Mouse (Mus musculus) heart, embryonic 13.5 days (tissue): ENCODE data around the gene Rnaseh2b. TPM values are rescaled to one million over a fixed set of nuclear protein-coding genes. Genes with fewer than 3 reads are reported as not detected.

ENCODE experiments used
- ATAC-seq: fragments of 200-750 bp; cut with Nextera tagmentation; 2 replicates; pipeline ENCODE4 v1.8.0; 2017; ENCODE audit warnings: moderate TSS enrichment; ENCODE audit not compliant: insufficient number of reproducible peaks, low FRiP score, low TSS enrichment; ENCODE audit errors: extremely low read depth
- H3K27ac ChIP-seq: fragments of 300-500 bp; sonication (generic); replicated peaks from 2 replicates; pipeline ENCODE4 v1.5.1; 2015; ENCODE audit warnings: moderate library complexity, mild to moderate bottlenecking, inconsistent platforms
- H3K27me3 ChIP-seq: fragments of 300-500 bp; sonication (generic); replicated peaks from 2 replicates; pipeline ENCODE4 v1.6.1; 2015; ENCODE audit warnings: mild to moderate bottlenecking, inconsistent platforms
- H3K36me3 ChIP-seq: fragments of 300-500 bp; sonication (generic); 2 replicates; pipeline ENCODE4 v1.6.1; 2015; ENCODE audit warnings: mild to moderate bottlenecking, inconsistent platforms
- H3K4me1 ChIP-seq: fragments of 300-500 bp; sonication (generic); 2 replicates; pipeline ENCODE4 v1.6.1; 2015; ENCODE audit warnings: inconsistent platforms
- H3K4me2 ChIP-seq: fragments of 300-500 bp; sonication (generic); 2 replicates; pipeline ENCODE4 v1.6.1; 2015; ENCODE audit warnings: inconsistent platforms, mild to moderate bottlenecking, moderate library complexity
- H3K4me3 ChIP-seq: fragments of 300-500 bp; sonication (generic); 2 replicates; pipeline ENCODE4 v1.5.1; 2015; ENCODE audit warnings: moderate library complexity, mild to moderate bottlenecking, inconsistent platforms
- H3K9ac ChIP-seq: fragments of 300-500 bp; sonication (generic); 2 replicates; pipeline ENCODE4 v1.6.1; 2015; ENCODE audit warnings: inconsistent platforms, mild to moderate bottlenecking, moderate library complexity
- H3K9me3 ChIP-seq: fragments of 300-500 bp; sonication (generic); 2 replicates; pipeline ENCODE4 v1.6.1; 2016; ENCODE audit warnings: inconsistent platforms
- WGBS: fragments of 180-500 bp; shearing (Covaris S2); methylation state at CpG from one replicate; pipeline ENCODE4 v1.1.7; 2015; ENCODE audit warnings: mixed read lengths; 5-methylcytosine and 5-hydroxymethylcytosine counted together
- polyA plus RNA-seq: library from polyadenylated mRNA; unstranded; fragments of >200 nt; fragmentation: Nextera tagmentation; extraction: Ambion mirVana; gene quantifications from 2 replicates; pipeline ENCODE4 v1.2.1, GENCODE M21; 2015

Rnaseh2b gene
- polyA plus RNA-seq, 1 experiment from 2014 or later = 53.4 TPM

DNA sequence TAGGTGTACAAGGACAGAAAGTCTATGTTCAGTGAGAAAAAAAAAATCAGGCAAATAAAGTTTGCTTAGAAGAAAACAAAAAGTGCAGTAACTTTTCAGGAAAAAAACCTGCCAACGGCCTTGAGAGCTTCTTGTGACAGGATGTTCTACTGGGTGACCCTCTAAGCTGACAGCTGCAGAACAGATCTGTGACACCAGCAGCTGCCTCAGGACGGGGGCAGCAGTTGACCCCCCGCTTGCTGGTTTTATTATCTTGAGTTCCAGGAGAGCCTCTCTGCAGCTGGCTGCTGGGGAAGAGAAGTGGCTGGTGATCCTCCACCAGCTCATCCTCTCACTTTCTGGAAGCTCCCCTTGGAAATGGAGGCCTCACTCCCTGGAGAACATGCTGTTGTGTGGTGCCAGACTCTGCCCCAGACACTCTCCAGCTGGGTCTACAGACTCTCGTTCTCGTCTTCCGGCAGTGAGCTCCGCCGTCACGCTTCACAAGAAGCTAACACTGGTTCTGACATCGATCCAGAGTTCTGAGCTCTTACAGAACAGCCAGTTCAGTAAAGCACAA lies 33.3 kb upstream of the Rnaseh2b start:
- ATAC-seq = no peak
- H3K27ac ChIP-seq = peak overlapping the region; percentile 77
- no peak overlapping the region for H3K4me2 ChIP-seq
- 27% methylated on average over 10 of the region's 10 CpGs for WGBS
- H3K4me3 ChIP-seq = no peak overlapping the region
- 0 out of 2 replicates have a peak overlapping the region, but pooled peaks have one; percentile 8 for H3K9ac ChIP-seq
- no peaks in the 10 kb centered on the region for H3K27me3 ChIP-seq
- peaks cover 35% of the 10 kb centered on the region for H3K4me1 ChIP-seq
- H3K9me3 ChIP-seq = no peaks in the 10 kb centered on the region
- H3K36me3 ChIP-seq = no peaks in the 10 kb centered on the region

- Histone ChIP-seq H3K36me3 (no peaks in the 10 kb centered on the region), H3K27ac (peak overlapping the region; percentile 24; the same call in 1 of the 2 replicates), H3K9ac (no peak overlapping the region), H3K27me3 (no peaks in the 10 kb centered on the region), H3K4me1 (no peaks in the 10 kb centered on the region), H3K4me2 (no peak overlapping the region), H3K4me3 (no peak overlapping the region), H3K9me3 (no peaks in the 10 kb centered on the region)
- no peak for ATAC-seq
- WGBS = 81% methylated on average over 12 of the region's 12 CpGs
These were observed 21.5 kb upstream of the Rnaseh2b start for GRCm38 (mm10) chr14:62270698-62271396.

DNA sequence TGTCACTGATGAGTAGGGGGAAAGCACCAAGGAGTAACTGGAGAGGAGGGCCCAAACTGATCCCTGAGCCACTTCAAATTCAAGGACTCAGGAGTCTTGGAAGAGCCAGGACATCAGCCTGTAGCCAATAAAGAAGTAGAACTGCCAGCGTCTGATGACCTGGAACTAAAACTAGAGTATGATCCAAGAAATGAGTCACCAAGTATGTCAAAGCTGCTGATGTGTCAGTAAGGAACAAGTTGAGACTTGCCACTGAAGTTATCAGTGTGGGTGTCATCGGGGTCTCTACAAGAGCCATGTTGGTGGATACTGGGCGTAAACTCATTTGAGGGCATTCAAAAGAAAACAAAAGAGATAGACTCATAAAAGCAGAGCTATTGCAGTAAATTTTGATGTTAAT lies 18.8 kb upstream of the Rnaseh2b start:
- Histone ChIP-seq H3K27me3 (no peaks in the 10 kb centered on the region), H3K27ac (no peak overlapping the region), H3K36me3 (no peaks in the 10 kb centered on the region), H3K9ac (no peak overlapping the region), H3K4me3 (no peak overlapping the region), H3K9me3 (no peaks in the 10 kb centered on the region), H3K4me2 (no peak overlapping the region), H3K4me1 (no peaks in the 10 kb centered on the region)
- no peak for ATAC-seq
- WGBS = 81% methylated on average over 3 of the region's 3 CpGs

DNA sequence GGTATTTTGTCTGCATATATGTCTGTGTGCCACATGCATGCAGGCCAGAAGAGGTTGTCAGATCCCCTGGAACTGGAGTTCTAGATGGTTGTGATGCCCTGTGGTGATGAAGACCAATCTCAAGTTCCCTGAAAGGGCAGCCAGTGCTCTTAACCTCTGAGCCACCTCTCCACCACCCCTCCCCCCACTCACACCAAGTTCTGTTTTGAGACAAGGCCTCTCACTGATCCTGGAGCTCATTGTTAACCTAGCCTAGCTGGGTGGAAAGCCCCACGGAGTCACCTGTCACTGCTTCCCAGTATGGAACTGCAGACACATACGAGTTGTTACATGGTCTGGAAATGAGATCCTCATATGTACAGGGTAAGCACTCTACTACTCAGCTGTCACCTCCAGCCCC lies 9.4 kb upstream of the Rnaseh2b start:
- 64% methylated on average over 2 of the region's 2 CpGs for WGBS
- Histone ChIP-seq H3K9ac (no peak overlapping the region), H3K9me3 (no peaks in the 10 kb centered on the region)

GRCm38 (mm10) chr14:62288731-62289130 lies 3.7 kb upstream of the Rnaseh2b start:
- peaks cover 10% of the 10 kb centered on the region for H3K4me1 ChIP-seq
- no peaks in the 10 kb centered on the region for H3K36me3 ChIP-seq
- no peaks in the 10 kb centered on the region for H3K9me3 ChIP-seq
- H3K9ac ChIP-seq = no peak overlapping the region
- H3K27me3 ChIP-seq = peaks cover 5% of the 10 kb centered on the region; the same call in 1 of the 2 replicates
- ATAC-seq = no peak
- H3K4me3 ChIP-seq = no peak overlapping the region
- 83% methylated on average over 3 of the region's 3 CpGs for WGBS
- no peak overlapping the region for H3K4me2 ChIP-seq
- H3K27ac ChIP-seq = no peak overlapping the region

More for the DNA sequence above, 9.4 kb upstream of the Rnaseh2b start:
- no peak overlapping the region for H3K27ac ChIP-seq
- no peak for ATAC-seq
- H3K36me3 ChIP-seq = no peaks in the 10 kb centered on the region
- 0 out of 2 replicates have a peak, but pooled peaks cover 6% of the 10 kb centered on the region for H3K4me1 ChIP-seq
- H3K27me3 ChIP-seq = no peaks in the 10 kb centered on the region
- no peak overlapping the region for H3K4me2 ChIP-seq
- H3K4me3 ChIP-seq = no peak overlapping the region

DNA sequence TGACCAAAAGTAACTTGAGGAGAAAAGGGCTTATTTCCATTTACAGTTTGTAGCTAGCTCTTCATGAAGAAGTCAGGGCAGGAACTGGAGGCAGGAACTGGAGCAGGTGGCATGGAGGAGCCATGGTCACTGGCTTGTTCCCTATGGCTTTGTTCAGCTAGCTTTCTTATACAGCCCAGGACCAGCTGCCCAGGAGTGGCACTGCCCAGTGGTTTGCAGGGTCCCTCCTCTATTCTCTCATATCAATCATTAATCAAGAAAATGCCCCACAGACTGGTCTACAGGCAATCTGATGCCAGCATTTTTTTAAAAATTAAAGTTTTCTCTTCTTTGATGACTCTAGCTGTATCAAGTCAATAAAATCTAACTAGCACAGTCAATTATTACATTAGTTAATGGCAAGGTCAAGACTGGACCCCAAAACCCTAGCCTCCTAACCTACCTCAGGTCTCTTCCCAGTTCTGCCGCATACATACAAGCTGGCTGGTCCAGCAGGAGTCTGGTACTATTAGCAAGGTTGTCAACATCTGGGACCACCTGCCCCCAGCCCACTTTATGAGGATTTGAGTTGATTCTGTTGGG lies 892 bp upstream of the Rnaseh2b start:
- 90% methylated on average over 1 of the region's 1 CpGs for WGBS

GRCm38 (mm10) chr14:62292166-62292487 lies 262 bp upstream of the Rnaseh2b start:
- Histone ChIP-seq H3K9ac (peak overlapping the region; percentile 81), H3K4me2 (peak overlapping the region; percentile 97), H3K27ac (no peak overlapping the region), H3K27me3 (peaks cover 5% of the 10 kb centered on the region; the same call in 1 of the 2 replicates), H3K4me1 (peaks cover 10% of the 10 kb centered on the region), H3K36me3 (no peaks in the 10 kb centered on the region), H3K4me3 (peak overlapping the region; percentile 58), H3K9me3 (no peaks in the 10 kb centered on the region)
- ATAC-seq = no peak
- WGBS = 44% methylated on average over 5 of the region's 7 CpGs

More for the DNA sequence above, 892 bp upstream of the Rnaseh2b start:
- Histone ChIP-seq H3K36me3 (no peaks in the 10 kb centered on the region), H3K9ac (no peak overlapping the region), H3K27me3 (peaks cover 5% of the 10 kb centered on the region; the same call in 1 of the 2 replicates), H3K9me3 (no peaks in the 10 kb centered on the region), H3K27ac (no peak overlapping the region), H3K4me2 (no peak overlapping the region), H3K4me1 (peaks cover 10% of the 10 kb centered on the region), H3K4me3 (no peak overlapping the region)
- no peak for ATAC-seq

- Histone ChIP-seq H3K4me2 (no peak overlapping the region), H3K36me3 (no peaks in the 10 kb centered on the region), H3K9me3 (no peaks in the 10 kb centered on the region), H3K4me1 (peaks cover 16% of the 10 kb centered on the region), H3K27me3 (no peaks in the 10 kb centered on the region), H3K27ac (no peak overlapping the region), H3K4me3 (no peak overlapping the region), H3K9ac (no peak overlapping the region)
- no peak for ATAC-seq
- 88% methylated on average over 1 of the region's 1 CpGs for WGBS
These were observed 6.4 kb downstream of the Rnaseh2b start for GRCm38 (mm10) chr14:62298808-62299207.

DNA sequence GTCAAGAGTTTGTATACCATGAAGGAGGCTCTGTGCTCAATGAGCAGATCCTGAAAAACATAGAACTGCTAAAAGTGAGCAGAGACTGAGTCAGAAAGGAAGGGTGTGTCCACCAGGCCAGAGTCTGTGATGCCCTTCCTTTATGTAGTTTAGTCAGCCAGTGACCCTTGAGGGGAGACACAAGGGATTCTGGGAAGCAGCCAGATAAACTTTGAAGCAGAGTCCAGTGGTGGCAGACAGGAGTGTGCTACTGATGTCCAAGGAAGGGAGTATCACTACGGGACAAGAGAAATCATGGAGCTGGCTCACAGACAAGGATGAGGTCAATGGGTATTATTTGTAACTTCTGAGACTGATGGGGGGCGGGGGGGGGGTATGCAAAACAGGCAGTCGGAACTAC lies 7.6 kb downstream of the Rnaseh2b start:
- Histone ChIP-seq H3K4me3 (no peak overlapping the region), H3K9me3 (no peaks in the 10 kb centered on the region), H3K27me3 (no peaks in the 10 kb centered on the region), H3K4me2 (no peak overlapping the region), H3K36me3 (no peaks in the 10 kb centered on the region), H3K9ac (no peak overlapping the region), H3K4me1 (peaks cover 16% of the 10 kb centered on the region), H3K27ac (no peak overlapping the region)
- 59% methylated on average over 3 of the region's 3 CpGs for WGBS
- no peak for ATAC-seq

DNA sequence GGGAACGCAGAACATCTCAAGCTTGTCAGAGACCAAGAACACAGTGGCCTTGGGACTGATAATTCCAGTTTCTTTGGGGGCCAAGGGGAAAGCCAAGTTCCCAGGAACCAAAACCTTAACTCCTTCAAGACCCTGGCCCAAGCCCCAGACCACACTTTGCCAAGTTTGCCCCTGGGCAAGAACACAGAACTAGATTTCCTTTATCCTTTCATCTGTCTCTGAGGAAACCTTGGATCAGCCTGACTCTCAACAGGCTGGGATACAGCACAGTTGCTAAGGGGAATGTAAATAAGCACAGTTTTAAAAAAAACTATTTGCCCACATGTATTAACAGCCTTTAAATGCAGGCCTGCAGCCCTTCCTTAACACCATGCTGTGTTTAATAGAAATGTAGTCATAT lies 15.2 kb downstream of the Rnaseh2b start:
- H3K4me2 ChIP-seq = no peak overlapping the region
- H3K27ac ChIP-seq = no peak overlapping the region
- ATAC-seq = no peak
- H3K36me3 ChIP-seq = no peaks in the 10 kb centered on the region
- no peaks in the 10 kb centered on the region for H3K27me3 ChIP-seq
- H3K4me3 ChIP-seq = no peak overlapping the region
- 0 out of 2 replicates have a peak overlapping the region, but pooled peaks have one; percentile 7 for H3K9ac ChIP-seq
- WGBS = 83% methylated on average over 1 of the region's 1 CpGs
- H3K4me1 ChIP-seq = peaks cover 27% of the 10 kb centered on the region
- H3K9me3 ChIP-seq = no peaks in the 10 kb centered on the region

DNA sequence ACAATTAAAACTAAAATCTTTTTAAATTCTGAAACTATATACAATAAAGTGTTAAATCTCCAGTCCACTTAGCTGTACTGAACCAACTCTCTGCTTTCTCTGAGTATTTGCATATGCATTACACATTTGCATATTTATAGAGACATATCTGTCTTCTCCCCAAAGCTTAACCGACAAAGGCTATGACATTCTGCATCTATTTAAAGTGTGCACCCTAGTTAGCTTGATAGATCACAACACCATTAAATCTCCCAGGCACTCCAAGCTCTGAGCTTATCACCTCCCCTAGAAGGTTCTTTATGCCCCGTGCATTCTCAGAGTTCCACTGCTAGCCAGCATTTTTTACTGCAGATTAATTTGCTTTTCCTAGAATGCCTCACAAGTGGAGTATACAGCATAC lies 16.6 kb downstream of the Rnaseh2b start:
- ATAC-seq = no peak
- Histone ChIP-seq H3K27ac (peak overlapping the region; percentile 76), H3K36me3 (no peaks in the 10 kb centered on the region), H3K27me3 (no peaks in the 10 kb centered on the region), H3K4me2 (peak overlapping the region; percentile 21; the same call in 1 of the 2 replicates), H3K9me3 (no peaks in the 10 kb centered on the region), H3K4me3 (no peak overlapping the region), H3K9ac (no peak overlapping the region), H3K4me1 (peaks cover 27% of the 10 kb centered on the region)
- WGBS = 22% methylated on average over 2 of the region's 2 CpGs
